Mouse (Mus musculus): ENCODE measurements around the gene Sirpb1b. TPM values are rescaled to one million over a fixed set of nuclear protein-coding genes. Genes with fewer than 3 reads are reported as not detected.
"Not testable (repeated sequence)": the region's sequence is repeated elsewhere in the genome, so short reads cannot be mapped to it uniquely, and the experiment has no call there.

Sirpb1b gene
- total RNA-seq (2014; rRNA removed; ENCODE audit: low replicate concordance) (not detected in 2 replicates), polyA plus RNA-seq (2015; fragmentation: Nextera tagmentation; extraction: Ambion mirVana) (0.20 and 0.44 TPM in 2 replicates)

DNA sequence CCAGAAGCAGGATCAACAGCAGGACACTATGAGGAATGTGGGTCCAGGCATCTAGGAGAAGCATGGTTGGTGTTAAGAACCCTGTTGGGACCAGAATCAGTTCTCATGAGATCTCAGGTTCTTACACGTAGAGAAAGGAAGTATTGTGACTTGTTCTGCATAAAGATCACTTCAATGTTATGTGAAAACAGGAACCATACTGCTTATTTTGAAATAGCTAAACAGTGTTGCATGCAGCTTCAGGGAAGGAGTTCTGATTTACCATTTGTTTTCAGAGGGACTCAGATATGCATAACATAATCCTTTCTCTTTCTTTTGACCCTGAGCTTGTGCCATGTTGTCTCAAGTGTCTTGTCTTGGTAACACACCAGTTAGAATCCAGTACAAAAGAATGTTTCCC, at the start of gene Sirpb1b:
Sirpb1b (minus strand) TSS at position 179 of the 400 bp plus-strand sequence.
- not testable (repeated sequence) for ATAC-seq (ENCODE audit: insufficient read depth, low read depth); H3K27ac ChIP-seq (ENCODE audit: low read depth); H3K4me1 ChIP-seq (ENCODE audit: control insufficient read depth, insufficient read depth); H3K9ac ChIP-seq (replicated peaks; ENCODE audit: low read depth, low read length); H3K9me3 ChIP-seq (replicated peaks; ENCODE audit: control insufficient read depth, low read length); H3K27me3 ChIP-seq (ENCODE audit: control insufficient read depth, insufficient read depth, low read length); H3K4me2 ChIP-seq (ENCODE audit: low read depth, low read length); H3K36me3 ChIP-seq (replicated peaks; ENCODE audit: control insufficient read depth, insufficient read depth, low read length); DNase-seq (ENCODE audit: low spot score); H3K4me3 ChIP-seq (ENCODE audit: low read depth, low read length)
- WGBS: no CpG with 5 or more reads among the region's 1 CpGs

- ATAC-seq (ENCODE audit: insufficient read depth, low read depth); H3K9ac ChIP-seq (replicated peaks; ENCODE audit: low read depth, low read length); H3K27me3 ChIP-seq (ENCODE audit: control insufficient read depth, insufficient read depth, low read length); H3K9me3 ChIP-seq (replicated peaks; ENCODE audit: control insufficient read depth, low read length); H3K27ac ChIP-seq (ENCODE audit: low read depth); H3K4me1 ChIP-seq (ENCODE audit: control insufficient read depth, insufficient read depth); DNase-seq (ENCODE audit: low spot score); H3K4me3 ChIP-seq (ENCODE audit: low read depth, low read length); H3K4me2 ChIP-seq (ENCODE audit: low read depth, low read length); H3K36me3 ChIP-seq (replicated peaks; ENCODE audit: control insufficient read depth, insufficient read depth, low read length): not testable (repeated sequence)
- 85% methylated on average over 2 of the region's 2 CpGs for WGBS
These were observed 15.7 kb upstream of the Sirpb1b start for GRCm38 (mm10) chr3:15590377-15591117.

DNA sequence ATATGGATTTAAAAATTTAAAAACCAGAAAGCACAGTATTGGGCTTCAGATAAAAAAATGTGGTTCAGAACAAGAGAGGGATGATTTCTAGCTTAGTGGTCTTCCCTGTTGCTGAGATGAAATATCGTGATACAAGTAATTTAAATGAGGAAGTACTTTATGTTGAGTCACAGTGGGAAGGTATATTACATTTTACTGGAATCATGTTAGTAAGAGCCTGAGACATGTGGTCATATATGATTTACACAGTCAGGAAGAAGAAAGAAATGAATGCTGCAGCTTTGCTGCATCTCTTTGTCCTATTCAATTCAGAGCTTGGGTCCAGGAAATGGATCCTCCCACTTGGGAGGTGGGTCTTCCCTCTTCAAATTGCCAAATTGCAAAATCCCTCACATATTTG, 11.8 kb upstream of the Sirpb1b start:
- not testable (repeated sequence) for H3K4me2 ChIP-seq (ENCODE audit: low read depth, low read length); H3K4me1 ChIP-seq (ENCODE audit: control insufficient read depth, insufficient read depth); H3K27me3 ChIP-seq (ENCODE audit: control insufficient read depth, insufficient read depth, low read length); H3K27ac ChIP-seq (ENCODE audit: low read depth); H3K9me3 ChIP-seq (replicated peaks; ENCODE audit: control insufficient read depth, low read length); H3K9ac ChIP-seq (replicated peaks; ENCODE audit: low read depth, low read length); H3K36me3 ChIP-seq (replicated peaks; ENCODE audit: control insufficient read depth, insufficient read depth, low read length); ATAC-seq (ENCODE audit: insufficient read depth, low read depth); DNase-seq (ENCODE audit: low spot score); H3K4me3 ChIP-seq (ENCODE audit: low read depth, low read length)
- 74% methylated on average over 1 of the region's 1 CpGs for WGBS

GRCm38 (mm10) chr3:15583452-15583851, 8.6 kb upstream of the Sirpb1b start:
- Histone ChIP-seq H3K9me3 (replicated peaks; ENCODE audit: control insufficient read depth, low read length) (no peaks in the 10 kb centered on the region), H3K27ac (ENCODE audit: low read depth) (no peak overlapping the region), H3K4me2 (ENCODE audit: low read depth, low read length) (no peak overlapping the region), H3K9ac (replicated peaks; ENCODE audit: low read depth, low read length) (no peak overlapping the region), H3K36me3 (replicated peaks; ENCODE audit: control insufficient read depth, insufficient read depth, low read length) (no peaks in the 10 kb centered on the region), H3K4me1 (ENCODE audit: control insufficient read depth, insufficient read depth) (no peaks in the 10 kb centered on the region), H3K4me3 (ENCODE audit: low read depth, low read length) (no peak overlapping the region), H3K27me3 (ENCODE audit: control insufficient read depth, insufficient read depth, low read length) (no peaks in the 10 kb centered on the region)
- DNase-seq (ENCODE audit: low spot score): no peak
- WGBS: 67% methylated on average over 1 of the region's 1 CpGs
- ATAC-seq (ENCODE audit: insufficient read depth, low read depth): no peak
- TF ChIP-seq CTCF (IDR thresholded peaks at IDR 0.05; ENCODE audit: low read depth): no peak
- TF ChIP-seq EP300 (IDR thresholded peaks at IDR 0.05; ENCODE audit: low read depth): no peak

GRCm38 (mm10) chr3:15582948-15583347, 8.1 kb upstream of the Sirpb1b start:
- not testable (repeated sequence) for H3K9me3 ChIP-seq (replicated peaks; ENCODE audit: control insufficient read depth, low read length); H3K36me3 ChIP-seq (replicated peaks; ENCODE audit: control insufficient read depth, insufficient read depth, low read length); H3K27me3 ChIP-seq (ENCODE audit: control insufficient read depth, insufficient read depth, low read length); H3K4me2 ChIP-seq (ENCODE audit: low read depth, low read length); ATAC-seq (ENCODE audit: insufficient read depth, low read depth); DNase-seq (ENCODE audit: low spot score); H3K4me3 ChIP-seq (ENCODE audit: low read depth, low read length); H3K4me1 ChIP-seq (ENCODE audit: control insufficient read depth, insufficient read depth); H3K27ac ChIP-seq (ENCODE audit: low read depth); H3K9ac ChIP-seq (replicated peaks; ENCODE audit: low read depth, low read length)
- WGBS: 64% methylated on average over 3 of the region's 3 CpGs

DNA sequence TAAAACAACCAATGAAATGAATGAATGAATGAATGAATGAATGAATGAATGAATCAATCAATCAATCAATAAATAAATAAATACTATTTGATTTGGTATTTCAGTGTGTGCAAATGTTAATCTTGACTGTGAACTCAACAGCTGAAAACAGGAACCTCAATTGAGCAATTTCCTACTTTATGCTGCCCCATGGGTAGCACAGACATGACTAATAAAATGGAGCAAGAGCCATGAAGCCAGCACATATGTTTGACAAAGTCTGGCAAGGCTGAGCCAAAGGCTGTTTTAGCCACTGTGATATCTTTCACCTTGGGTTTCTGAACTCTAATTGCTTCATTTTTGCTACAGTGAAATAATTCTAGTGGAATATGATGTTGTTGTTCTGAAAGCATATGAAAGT, 1.6 kb upstream of the Sirpb1b start:
- not testable (repeated sequence) for H3K9ac ChIP-seq (replicated peaks; ENCODE audit: low read depth, low read length); H3K36me3 ChIP-seq (replicated peaks; ENCODE audit: control insufficient read depth, insufficient read depth, low read length); H3K4me3 ChIP-seq (ENCODE audit: low read depth, low read length); H3K27ac ChIP-seq (ENCODE audit: low read depth); H3K9me3 ChIP-seq (replicated peaks; ENCODE audit: control insufficient read depth, low read length); DNase-seq (ENCODE audit: low spot score); H3K4me2 ChIP-seq (ENCODE audit: low read depth, low read length); ATAC-seq (ENCODE audit: insufficient read depth, low read depth); H3K4me1 ChIP-seq (ENCODE audit: control insufficient read depth, insufficient read depth); H3K27me3 ChIP-seq (ENCODE audit: control insufficient read depth, insufficient read depth, low read length)
